Mouse (Mus musculus): Measurements from ENCODE around the gene Hpd. TPM values are rescaled to one million over a fixed set of nuclear protein-coding genes. Genes with fewer than 3 reads are reported as not detected.
A peak's percentile ranks its signal among the peaks of the same experiment; 100 is the strongest.

Gene Hpd
- polyA plus RNA-seq, 1 experiment from 2014 or later, result 1.9 TPM

DNA sequence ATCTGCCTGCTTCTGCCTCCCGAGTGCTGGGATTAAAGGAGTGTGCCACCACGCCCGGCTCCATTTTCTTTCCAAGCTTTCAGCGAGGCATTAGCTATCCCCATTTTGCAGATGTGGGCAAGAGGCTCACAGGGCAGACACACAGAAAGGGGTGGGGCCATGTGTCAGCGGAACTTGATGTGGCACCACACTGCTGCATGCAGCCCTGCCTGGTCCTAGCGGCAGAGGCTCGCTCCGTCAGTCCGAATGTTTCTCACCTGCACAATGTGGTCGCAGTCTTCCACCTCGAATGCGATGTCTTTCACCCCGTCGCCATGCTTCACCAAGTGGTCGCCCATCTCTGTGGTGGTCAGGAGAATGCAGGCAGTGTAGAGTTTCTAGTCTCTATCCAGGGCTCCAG, 2.1 kb downstream of the Hpd start:
- Histone ChIP-seq H3K4me1 (replicated peaks; ENCODE audit: control insufficient read depth, insufficient read depth, low read length) (no peaks in the 10 kb centered on the region), H3K36me3 (ENCODE audit: control insufficient read depth, insufficient read depth, low read length) (no peaks in the 10 kb centered on the region), H3K4me2 (ENCODE audit: low read length) (no peak overlapping the region), H3K9ac (ENCODE audit: low read length) (no peak overlapping the region), H3K4me3 (ENCODE audit: low read depth, low read length) (no peak overlapping the region), H3K27me3 (replicated peaks; ENCODE audit: control insufficient read depth, insufficient read depth, low read length) (no peaks in the 10 kb centered on the region), H3K9me3 (ENCODE audit: control insufficient read depth, low read length) (0 out of 2 replicates have a peak, but pooled peaks cover 2% of the 10 kb centered on the region), H3K27ac (ENCODE audit: low read depth) (no peak overlapping the region)
- no peak for ATAC-seq (replicated peaks; ENCODE audit: low FRiP score, low TSS enrichment, low read depth)
- DNase-seq (ENCODE audit: low spot score), result no peak
- WGBS, result 89% methylated on average over 15 of the region's 15 CpGs

DNA sequence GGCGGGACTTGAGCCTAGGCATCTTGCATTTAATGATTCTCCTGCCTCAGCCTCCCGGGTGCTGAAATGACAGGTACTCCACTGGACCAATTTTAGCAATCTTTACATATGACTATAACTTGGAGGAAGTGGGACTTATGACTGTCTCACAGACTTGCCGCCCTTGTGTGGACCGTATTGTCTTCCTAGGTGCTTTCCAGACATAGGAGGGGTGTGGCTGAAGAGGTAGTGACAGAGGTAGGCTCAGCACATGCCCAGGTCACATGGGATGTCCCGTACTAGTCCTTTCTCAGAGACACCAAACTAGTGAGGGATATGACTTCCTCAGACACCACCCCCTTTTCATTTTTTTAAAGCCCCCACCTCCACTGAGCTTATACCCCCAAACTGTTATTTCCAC, 3.7 kb downstream of the Hpd start:
- no peaks in the 10 kb centered on the region for H3K27me3 ChIP-seq (replicated peaks; ENCODE audit: control insufficient read depth, insufficient read depth, low read length)
- no peaks in the 10 kb centered on the region for H3K36me3 ChIP-seq (ENCODE audit: control insufficient read depth, insufficient read depth, low read length)
- no peaks in the 10 kb centered on the region for H3K4me1 ChIP-seq (replicated peaks; ENCODE audit: control insufficient read depth, insufficient read depth, low read length)
- no peak overlapping the region for H3K4me2 ChIP-seq (ENCODE audit: low read length)
- no peak overlapping the region for H3K4me3 ChIP-seq (ENCODE audit: low read depth, low read length)
- WGBS, result 89% methylated on average over 5 of the region's 5 CpGs
- no peak overlapping the region for H3K9ac ChIP-seq (ENCODE audit: low read length)
- ATAC-seq (replicated peaks; ENCODE audit: low FRiP score, low TSS enrichment, low read depth), result no peak
- no peak for DNase-seq (ENCODE audit: low spot score)
- no peak overlapping the region for H3K27ac ChIP-seq (ENCODE audit: low read depth)
- H3K9me3 ChIP-seq (ENCODE audit: control insufficient read depth, low read length), result 0 out of 2 replicates have a peak, but pooled peaks cover 2% of the 10 kb centered on the region

DNA sequence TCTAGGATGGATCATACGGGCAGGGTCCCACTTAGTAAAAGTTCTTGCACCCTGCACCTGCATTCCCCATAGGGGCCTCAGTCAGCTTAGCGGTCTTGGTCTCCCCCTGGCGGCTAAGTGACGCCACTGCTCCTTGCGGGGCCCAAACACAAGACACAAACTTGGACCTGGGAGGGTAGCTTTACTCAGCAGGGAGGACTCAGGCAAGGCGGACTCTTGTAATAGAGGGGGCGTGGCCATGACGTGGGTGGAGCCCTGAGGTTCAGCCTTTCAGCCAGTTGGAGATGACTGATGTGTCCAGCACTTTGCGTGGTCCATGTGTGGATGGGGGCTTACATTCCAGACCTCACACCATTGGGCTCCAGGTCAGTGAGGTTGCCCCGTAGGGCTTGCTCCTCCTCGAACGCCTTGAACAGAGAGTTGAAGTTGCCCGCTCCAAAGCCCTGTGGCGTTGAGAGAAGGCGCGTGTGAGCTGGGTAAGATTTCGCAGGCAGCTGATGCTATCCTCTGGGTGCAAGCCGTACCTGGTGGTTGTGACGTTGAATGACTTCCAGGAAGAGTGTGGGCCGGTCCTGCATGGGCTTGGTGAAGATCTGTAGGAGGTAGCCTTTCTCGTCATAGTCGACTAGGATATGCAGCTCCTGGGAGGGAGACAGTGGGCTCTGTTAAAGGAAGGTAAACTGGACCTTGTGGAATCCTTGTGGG, 10.7 kb downstream of the Hpd start:
- peak; percentile 84 for ATAC-seq (replicated peaks; ENCODE audit: low FRiP score, low TSS enrichment, low read depth)
- Histone ChIP-seq H3K9me3 (ENCODE audit: control insufficient read depth, low read length) (0 out of 2 replicates have a peak, but pooled peaks cover 2% of the 10 kb centered on the region), H3K4me1 (replicated peaks; ENCODE audit: control insufficient read depth, insufficient read depth, low read length) (0 out of 2 replicates have a peak, but pooled peaks cover 6% of the 10 kb centered on the region), H3K4me3 (ENCODE audit: low read depth, low read length) (peak overlapping the region; percentile 25), H3K27me3 (replicated peaks; ENCODE audit: control insufficient read depth, insufficient read depth, low read length) (no peaks in the 10 kb centered on the region), H3K27ac (ENCODE audit: low read depth) (no peak overlapping the region), H3K9ac (ENCODE audit: low read length) (no peak overlapping the region), H3K36me3 (ENCODE audit: control insufficient read depth, insufficient read depth, low read length) (peaks cover 4% of the 10 kb centered on the region), H3K4me2 (ENCODE audit: low read length) (peak overlapping the region; percentile 52)
- peak; percentile 98 for DNase-seq (ENCODE audit: low spot score)
- WGBS, result 12% methylated on average over 22 of the region's 22 CpGs

DNA sequence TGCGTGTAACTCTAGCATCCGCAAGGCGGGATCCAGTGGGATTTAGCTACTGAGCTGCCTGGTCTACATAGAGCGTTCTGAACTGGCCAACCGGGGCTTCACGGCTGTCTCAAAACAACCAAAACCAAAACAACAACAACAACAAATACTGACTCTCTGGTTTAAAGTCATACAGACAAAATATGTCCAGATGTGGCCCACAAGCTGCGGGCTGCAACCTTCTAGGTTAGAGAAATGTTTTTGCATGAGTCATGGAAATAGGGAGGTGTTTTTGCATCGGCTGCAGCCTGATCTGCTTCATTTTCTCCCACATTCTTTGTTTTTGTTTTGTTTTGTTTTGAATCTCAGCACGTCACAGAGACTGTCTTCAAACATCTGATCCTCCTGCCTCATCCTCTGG, 12.2 kb downstream of the Hpd start:
- ATAC-seq (replicated peaks; ENCODE audit: low FRiP score, low TSS enrichment, low read depth), result no peak
- no peak overlapping the region for H3K9ac ChIP-seq (ENCODE audit: low read length)

DNA sequence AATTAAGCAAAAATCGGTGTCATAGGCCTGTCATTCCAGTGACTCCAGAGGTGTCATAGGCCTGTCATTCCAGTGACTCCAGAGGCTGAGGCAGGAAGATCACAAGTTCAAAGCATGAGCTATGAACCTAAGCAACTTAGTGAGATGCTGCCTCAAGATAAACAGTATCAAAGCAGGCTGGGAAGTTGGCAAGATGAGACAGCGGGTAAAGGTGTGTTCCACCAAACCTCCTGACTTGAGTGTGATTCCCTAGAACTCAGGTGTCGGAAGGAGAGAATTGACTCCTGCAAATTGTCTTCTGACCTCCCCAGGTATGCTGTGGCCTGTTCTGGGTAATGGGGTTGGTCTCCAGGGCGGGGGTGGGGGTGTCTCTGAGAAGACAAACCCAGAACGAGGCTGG, 13.2 kb downstream of the Hpd start, which contains the start of gene Psmd9:
Gene Psmd9, plus strand, starts transcription at position 130 of the 400 bp plus-strand sequence.
- H3K4me1 ChIP-seq (replicated peaks; ENCODE audit: control insufficient read depth, insufficient read depth, low read length), result 0 out of 2 replicates have a peak, but pooled peaks cover 6% of the 10 kb centered on the region
- H3K9me3 ChIP-seq (ENCODE audit: control insufficient read depth, low read length), result no peaks in the 10 kb centered on the region
- ATAC-seq (replicated peaks; ENCODE audit: low FRiP score, low TSS enrichment, low read depth) (no peak), DNase-seq (ENCODE audit: low spot score) (no peak)
- H3K9ac ChIP-seq (ENCODE audit: low read length), result no peak within 1 kb of the TSS
- no peak within 1 kb of the TSS for H3K4me2 ChIP-seq (ENCODE audit: low read length)
- no peak within 1 kb of the TSS for H3K4me3 ChIP-seq (ENCODE audit: low read depth, low read length)
- peaks cover 24% of the 10 kb centered on the region for H3K36me3 ChIP-seq (ENCODE audit: control insufficient read depth, insufficient read depth, low read length)
- 79% methylated on average over 5 of the region's 5 CpGs for WGBS
- H3K27ac ChIP-seq (ENCODE audit: low read depth), result no peak within 1 kb of the TSS
- H3K27me3 ChIP-seq (replicated peaks; ENCODE audit: control insufficient read depth, insufficient read depth, low read length), result no peaks in the 10 kb centered on the region

More for the DNA sequence above, 12.2 kb downstream of the Hpd start:
- Histone ChIP-seq H3K4me2 (ENCODE audit: low read length) (no peak overlapping the region), H3K4me1 (replicated peaks; ENCODE audit: control insufficient read depth, insufficient read depth, low read length) (0 out of 2 replicates have a peak, but pooled peaks cover 6% of the 10 kb centered on the region), H3K9me3 (ENCODE audit: control insufficient read depth, low read length) (no peaks in the 10 kb centered on the region), H3K27me3 (replicated peaks; ENCODE audit: control insufficient read depth, insufficient read depth, low read length) (no peaks in the 10 kb centered on the region), H3K36me3 (ENCODE audit: control insufficient read depth, insufficient read depth, low read length) (peaks cover 18% of the 10 kb centered on the region), H3K27ac (ENCODE audit: low read depth) (no peak overlapping the region), H3K4me3 (ENCODE audit: low read depth, low read length) (no peak overlapping the region)
- DNase-seq (ENCODE audit: low spot score), result no peak
- WGBS, result 80% methylated on average over 9 of the region's 9 CpGs

DNA sequence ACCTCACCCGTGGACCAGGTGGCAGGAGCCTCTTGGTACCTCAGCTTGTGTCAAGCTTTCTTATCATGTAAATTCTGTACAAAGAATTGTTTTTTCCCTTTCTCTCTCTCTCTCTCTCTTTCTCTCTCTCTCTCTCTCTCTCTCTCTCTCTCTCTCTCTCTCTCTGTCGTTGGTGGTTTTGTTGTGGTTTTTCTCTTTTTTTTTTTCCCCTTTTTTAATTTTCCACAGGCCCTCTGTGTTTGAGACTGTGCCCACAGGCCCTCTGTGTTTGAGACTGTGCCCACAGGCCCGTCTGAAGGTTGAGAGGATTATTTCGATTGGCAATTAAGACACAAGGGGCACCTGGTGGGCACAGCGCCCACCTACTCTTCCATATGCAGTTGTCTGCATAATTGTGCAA, 14.9 kb downstream of the Hpd start:
- Histone ChIP-seq H3K9ac (ENCODE audit: low read length) (no peak overlapping the region), H3K27me3 (replicated peaks; ENCODE audit: control insufficient read depth, insufficient read depth, low read length) (no peaks in the 10 kb centered on the region), H3K9me3 (ENCODE audit: control insufficient read depth, low read length) (no peaks in the 10 kb centered on the region), H3K4me2 (ENCODE audit: low read length) (no peak overlapping the region), H3K4me3 (ENCODE audit: low read depth, low read length) (no peak overlapping the region), H3K4me1 (replicated peaks; ENCODE audit: control insufficient read depth, insufficient read depth, low read length) (0 out of 2 replicates have a peak, but pooled peaks cover 6% of the 10 kb centered on the region), H3K27ac (ENCODE audit: low read depth) (no peak overlapping the region), H3K36me3 (ENCODE audit: control insufficient read depth, insufficient read depth, low read length) (peaks cover 41% of the 10 kb centered on the region)
- ATAC-seq (replicated peaks; ENCODE audit: low FRiP score, low TSS enrichment, low read depth) (no peak), DNase-seq (ENCODE audit: low spot score) (no peak)
- WGBS, result 85% methylated on average over 5 of the region's 5 CpGs

DNA sequence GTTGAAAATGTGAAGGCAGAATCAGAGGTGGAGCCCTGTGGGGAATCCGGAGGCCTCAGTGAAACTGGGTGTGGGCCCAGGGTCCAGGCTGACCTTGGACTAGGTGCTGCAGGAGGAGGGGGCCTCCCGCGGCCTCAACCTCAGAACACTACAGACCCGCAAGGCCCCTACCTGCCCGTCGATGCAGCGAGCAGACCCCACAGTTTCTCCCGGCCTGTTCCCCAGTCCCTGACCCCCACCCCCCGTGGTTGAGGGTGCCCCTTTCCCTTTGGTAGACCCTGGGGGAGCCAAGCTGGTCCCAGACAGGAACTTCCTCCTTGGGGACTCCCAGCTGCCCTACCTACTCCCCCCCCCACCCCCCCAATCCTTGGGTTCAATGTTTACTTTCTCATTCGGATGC, 16.1 kb downstream of the Hpd start:
- H3K4me1 ChIP-seq (replicated peaks; ENCODE audit: control insufficient read depth, insufficient read depth, low read length), result no peaks in the 10 kb centered on the region
- DNase-seq (ENCODE audit: low spot score) (no peak), ATAC-seq (replicated peaks; ENCODE audit: low FRiP score, low TSS enrichment, low read depth) (no peak)
- H3K9me3 ChIP-seq (ENCODE audit: control insufficient read depth, low read length), result no peaks in the 10 kb centered on the region
- no peaks in the 10 kb centered on the region for H3K27me3 ChIP-seq (replicated peaks; ENCODE audit: control insufficient read depth, insufficient read depth, low read length)
- H3K27ac ChIP-seq (ENCODE audit: low read depth), result no peak overlapping the region
- 89% methylated on average over 10 of the region's 10 CpGs for WGBS
- H3K4me3 ChIP-seq (ENCODE audit: low read depth, low read length), result no peak overlapping the region
- no peak overlapping the region for H3K4me2 ChIP-seq (ENCODE audit: low read length)
- peaks cover 52% of the 10 kb centered on the region for H3K36me3 ChIP-seq (ENCODE audit: control insufficient read depth, insufficient read depth, low read length)
- no peak overlapping the region for H3K9ac ChIP-seq (ENCODE audit: low read length)

DNA sequence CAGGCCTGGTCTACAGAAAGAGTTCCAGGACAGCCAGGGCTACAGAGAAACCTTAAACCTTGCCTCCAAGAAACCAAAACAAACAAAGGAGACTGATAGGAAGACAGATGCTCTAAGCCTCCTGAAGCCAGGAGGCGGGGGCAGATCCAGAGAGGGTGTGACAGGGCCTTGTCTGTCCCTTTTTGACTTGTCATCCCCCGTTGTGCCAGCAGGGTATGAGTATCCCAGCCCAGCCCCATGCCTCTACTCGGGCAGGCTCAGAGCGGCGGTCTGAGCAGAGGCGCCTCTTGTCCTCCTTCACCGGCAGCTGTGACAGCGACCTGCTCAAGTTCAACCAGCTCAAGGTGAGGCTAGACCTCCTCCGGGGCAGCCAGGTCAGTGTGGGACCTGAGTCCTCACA, 19.6 kb downstream of the Hpd start:
- DNase-seq (ENCODE audit: low spot score), result no peak
- 89% methylated on average over 9 of the region's 9 CpGs for WGBS
- no peaks in the 10 kb centered on the region for H3K4me1 ChIP-seq (replicated peaks; ENCODE audit: control insufficient read depth, insufficient read depth, low read length)
- H3K27ac ChIP-seq (ENCODE audit: low read depth), result no peak overlapping the region
- no peak for ATAC-seq (replicated peaks; ENCODE audit: low FRiP score, low TSS enrichment, low read depth)
- peaks cover 87% of the 10 kb centered on the region for H3K36me3 ChIP-seq (ENCODE audit: control insufficient read depth, insufficient read depth, low read length)
- no peaks in the 10 kb centered on the region for H3K9me3 ChIP-seq (ENCODE audit: control insufficient read depth, low read length)
- H3K4me2 ChIP-seq (ENCODE audit: low read length), result no peak overlapping the region
- no peak overlapping the region for H3K4me3 ChIP-seq (ENCODE audit: low read depth, low read length)
- H3K27me3 ChIP-seq (replicated peaks; ENCODE audit: control insufficient read depth, insufficient read depth, low read length), result no peaks in the 10 kb centered on the region
- H3K9ac ChIP-seq (ENCODE audit: low read length), result no peak overlapping the region

DNA sequence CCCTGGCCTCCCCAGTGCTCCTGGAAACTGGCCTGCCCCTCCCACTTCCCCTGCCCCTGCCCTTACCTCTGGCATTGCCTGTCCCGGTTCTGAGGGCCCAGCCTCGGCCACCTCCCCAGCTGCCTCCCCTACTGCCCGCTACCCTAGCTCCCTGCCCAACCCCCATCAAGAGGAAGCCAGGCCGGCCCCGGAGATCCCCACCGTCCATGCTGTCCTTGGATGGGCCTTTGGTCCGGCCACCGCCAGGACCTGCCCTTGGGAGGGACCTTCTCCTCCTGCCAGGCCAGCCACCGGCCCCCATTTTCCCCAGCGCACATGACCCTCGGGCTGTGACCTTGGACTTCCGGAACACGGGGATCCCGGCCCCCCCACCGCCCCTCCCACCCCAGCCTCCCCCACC, 22.2 kb downstream of the Hpd start:
- Histone ChIP-seq H3K4me3 (ENCODE audit: low read depth, low read length) (no peak overlapping the region), H3K4me1 (replicated peaks; ENCODE audit: control insufficient read depth, insufficient read depth, low read length) (no peaks in the 10 kb centered on the region), H3K27me3 (replicated peaks; ENCODE audit: control insufficient read depth, insufficient read depth, low read length) (no peaks in the 10 kb centered on the region), H3K9me3 (ENCODE audit: control insufficient read depth, low read length) (no peaks in the 10 kb centered on the region), H3K4me2 (ENCODE audit: low read length) (no peak overlapping the region), H3K27ac (ENCODE audit: low read depth) (no peak overlapping the region), H3K36me3 (ENCODE audit: control insufficient read depth, insufficient read depth, low read length) (peaks cover 88% of the 10 kb centered on the region), H3K9ac (ENCODE audit: low read length) (no peak overlapping the region)
- DNase-seq (ENCODE audit: low spot score), result no peak
- 88% methylated on average over 15 of the region's 15 CpGs for WGBS
- ATAC-seq (replicated peaks; ENCODE audit: low FRiP score, low TSS enrichment, low read depth), result no peak
